Mouse (Mus musculus): ENCODE measurements around the gene Lig3.

DNA sequence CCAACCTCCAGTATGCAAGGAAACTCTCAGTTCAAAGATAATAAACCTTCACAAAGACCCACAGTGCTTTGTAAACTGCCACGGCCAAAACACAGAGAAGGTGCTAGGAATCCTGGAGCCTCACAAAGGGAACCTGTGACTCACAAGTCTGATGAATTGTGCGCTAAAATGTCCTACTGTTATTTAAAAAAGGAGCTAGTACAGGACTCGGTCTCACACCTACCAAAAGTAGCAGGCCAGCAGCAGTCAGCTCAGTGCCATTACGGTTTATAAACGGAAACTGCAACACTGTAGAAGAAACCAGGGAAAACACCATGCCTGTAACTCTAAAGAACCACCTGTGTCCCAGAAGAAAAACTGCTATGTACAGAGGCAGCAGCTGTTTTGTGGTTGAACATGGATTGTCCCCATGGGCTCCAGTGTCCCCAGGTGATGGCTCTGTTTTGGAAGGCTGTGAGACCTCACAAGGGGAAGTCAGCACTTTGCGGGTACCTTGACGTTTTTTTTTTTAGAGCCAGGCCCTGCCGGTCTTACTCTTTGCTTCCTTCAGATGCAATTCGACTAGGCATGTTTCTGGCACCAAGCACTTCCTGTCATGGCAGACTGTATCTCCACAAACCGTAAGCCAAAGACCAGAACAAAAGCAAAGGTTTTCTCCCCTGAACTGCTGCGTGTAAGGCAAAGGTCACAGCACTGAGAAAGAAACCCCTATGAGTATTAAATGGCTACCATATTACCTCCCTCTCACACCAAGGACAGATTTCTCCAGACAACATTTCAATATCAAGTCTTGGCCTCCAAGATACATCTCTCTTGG is 54.9 kb downstream of the Lig3 start:
- TF ChIP-seq CTCF (IDR thresholded peaks at IDR 0.05; ENCODE audit: low read depth): no peak
- TF ChIP-seq EP300 (IDR thresholded peaks at IDR 0.05; ENCODE audit: low read depth): no peak

Measured in liver, embryonic 14.5 days (tissue).